Mouse (Mus musculus) c-Kit-positive CD71-positive TER-119-positive erythroid progenitor cells, embryonic 14.5 days (primary cell): ENCODE measurements around the gene Gpx5.
A peak's percentile ranks its signal among the peaks of the same experiment; 100 is the strongest.

Experiments used
- DNase-seq: peaks from one replicate; pipeline ENCODE4 v3.0.0-alpha.2; 2013; ENCODE audit warnings: low spot score

The Gpx5 gene

DNA sequence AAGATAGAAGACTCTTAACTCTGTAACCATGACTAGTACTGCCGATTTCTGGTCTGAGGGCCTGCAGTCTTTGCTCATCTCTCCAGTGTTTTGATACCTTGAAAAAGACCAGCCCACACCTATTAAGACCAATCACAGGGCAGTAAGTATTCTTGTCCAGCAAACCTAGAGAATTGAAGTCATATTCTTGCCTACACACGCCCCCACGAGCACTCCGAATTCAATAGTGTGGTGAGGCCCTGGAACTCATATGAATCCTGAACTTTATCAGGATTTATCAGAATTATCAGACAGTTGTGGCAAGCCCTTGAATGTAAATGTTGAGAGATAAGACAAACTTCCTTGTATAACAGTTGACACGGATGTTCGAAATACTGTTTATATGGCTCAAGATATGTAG lies at the start of gene Gpx5:
Gene Gpx5 (minus strand): TSS at position 101 of the 400 bp plus-strand sequence.
- no peak for DNase-seq

DNA sequence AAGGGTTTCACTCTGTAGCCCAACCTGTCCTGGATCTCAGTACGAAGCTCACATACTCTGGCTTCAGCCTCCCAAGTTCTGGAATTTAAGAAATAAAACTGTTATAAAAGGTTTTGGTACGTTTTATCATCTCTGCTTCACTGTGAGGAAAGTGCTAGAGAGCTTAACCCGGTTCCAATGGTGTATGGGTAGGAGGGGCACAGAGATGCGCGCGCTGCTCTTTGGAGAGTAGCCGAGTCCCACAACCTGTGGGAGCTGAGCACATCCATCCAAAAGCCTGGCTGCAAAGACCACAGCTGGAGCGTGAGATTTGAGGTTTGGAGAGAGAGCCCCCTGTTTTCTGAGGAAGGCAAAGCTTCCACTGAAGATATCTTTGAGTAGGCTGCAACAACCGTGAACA lies 34.9 kb upstream of the Gpx5 start:
- peak; percentile 20 for DNase-seq

DNA sequence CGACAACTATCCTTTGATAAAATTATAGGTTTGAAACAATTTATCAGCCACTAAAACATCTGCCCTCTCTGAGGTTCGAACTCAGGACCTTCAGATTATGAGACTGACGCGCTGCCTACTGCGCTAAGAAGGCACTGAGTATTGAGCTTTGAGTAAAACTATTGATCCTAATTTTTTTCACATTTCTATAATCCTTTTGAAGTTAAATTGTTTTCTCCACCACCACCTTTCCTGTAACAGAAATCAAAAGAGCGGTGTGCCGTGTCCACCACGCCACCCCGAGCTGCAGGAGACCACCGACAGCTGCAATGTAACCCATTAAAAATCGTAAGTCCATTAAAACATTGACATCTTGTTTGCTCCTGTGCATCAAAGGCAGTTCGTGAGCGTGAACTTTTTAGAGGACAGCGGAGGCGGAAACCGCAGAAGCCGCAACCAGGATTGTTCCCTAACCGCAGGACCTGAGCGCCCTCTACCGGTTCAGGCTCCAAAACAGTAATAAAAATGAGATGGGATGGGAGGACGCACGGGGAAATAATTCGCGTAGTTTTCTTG lies 34.2 kb upstream of the Gpx5 start:
- peak; percentile 78 for DNase-seq

DNA sequence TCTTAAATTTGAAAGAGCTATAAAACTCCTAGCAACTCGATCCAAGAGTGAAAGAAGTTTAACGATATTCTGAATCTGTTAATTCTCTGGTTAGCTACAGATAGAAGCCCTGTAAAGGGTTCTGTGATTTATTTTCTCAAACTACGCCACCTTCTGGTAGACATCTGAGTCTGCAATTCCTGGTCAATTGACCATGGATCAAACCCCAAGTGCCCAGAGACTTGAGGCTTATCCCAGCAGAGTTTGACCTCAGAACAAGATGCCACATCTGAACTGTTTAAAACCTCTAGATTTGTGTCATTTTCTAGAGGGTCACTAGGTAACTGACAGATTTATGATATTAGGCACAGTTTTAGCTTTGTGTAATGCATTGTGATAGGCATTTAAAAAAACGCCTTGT lies 33.7 kb upstream of the Gpx5 start:
- DNase-seq = peak; percentile 52

DNA sequence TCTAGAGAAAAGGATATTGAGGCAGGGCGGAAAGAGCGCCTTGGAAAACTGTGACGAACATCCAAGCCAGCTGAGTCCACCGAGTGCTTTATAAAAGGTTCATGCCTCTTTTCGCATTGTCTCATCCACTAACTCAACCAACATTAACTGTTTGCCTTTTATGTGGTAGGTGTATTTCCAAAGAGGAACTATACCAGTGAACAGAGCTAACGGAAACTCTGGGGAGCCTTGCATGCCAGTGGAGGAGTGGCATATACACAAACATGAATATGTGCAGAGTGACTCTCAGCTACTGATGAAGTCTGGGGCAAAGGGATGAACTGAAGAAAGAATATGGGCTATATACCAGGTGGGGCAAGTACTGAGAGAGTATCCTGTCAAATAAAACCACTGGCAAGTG lies 30.9 kb upstream of the Gpx5 start:
- DNase-seq = no peak

DNA sequence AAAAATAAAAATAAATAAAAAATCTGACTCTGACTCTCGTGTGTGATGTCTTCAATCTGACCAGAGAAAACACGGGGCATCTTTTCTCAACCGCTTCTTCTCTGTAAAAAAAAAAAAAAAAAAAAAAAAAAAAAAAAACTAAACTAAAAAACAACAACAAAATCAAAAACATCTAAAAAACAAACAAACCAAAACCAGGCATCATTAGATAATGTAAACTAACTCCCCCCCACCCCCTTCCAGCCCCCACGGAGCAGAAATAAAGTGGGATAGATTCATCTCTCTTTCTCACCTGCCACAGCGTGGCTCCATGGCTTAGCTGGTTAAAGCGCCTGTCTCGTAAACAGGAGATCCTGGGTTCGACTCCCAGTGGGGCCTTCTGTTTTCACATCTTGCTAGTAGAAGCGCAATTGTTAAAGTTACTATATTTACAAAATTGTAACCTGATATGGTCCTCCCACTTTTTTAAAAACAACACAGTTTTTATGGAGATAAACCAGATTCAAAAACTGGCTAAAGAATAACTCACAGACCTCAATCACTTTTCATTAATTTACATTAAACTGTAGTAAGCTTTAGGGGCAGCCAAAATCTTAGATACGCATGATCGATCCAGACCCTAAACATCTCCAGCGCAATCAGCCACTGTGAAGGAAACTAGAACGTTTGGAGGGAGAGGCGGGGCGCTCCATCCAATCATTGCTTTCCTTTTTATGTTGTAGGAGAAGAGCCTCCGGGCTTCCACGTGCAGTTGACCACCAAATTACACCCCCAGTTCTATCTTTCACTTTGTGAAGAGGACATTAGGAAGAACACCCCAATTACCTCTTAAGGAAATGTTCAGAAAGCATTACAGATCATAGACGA lies 30.2 kb upstream of the Gpx5 start:
- peak; percentile 21 for DNase-seq

DNA sequence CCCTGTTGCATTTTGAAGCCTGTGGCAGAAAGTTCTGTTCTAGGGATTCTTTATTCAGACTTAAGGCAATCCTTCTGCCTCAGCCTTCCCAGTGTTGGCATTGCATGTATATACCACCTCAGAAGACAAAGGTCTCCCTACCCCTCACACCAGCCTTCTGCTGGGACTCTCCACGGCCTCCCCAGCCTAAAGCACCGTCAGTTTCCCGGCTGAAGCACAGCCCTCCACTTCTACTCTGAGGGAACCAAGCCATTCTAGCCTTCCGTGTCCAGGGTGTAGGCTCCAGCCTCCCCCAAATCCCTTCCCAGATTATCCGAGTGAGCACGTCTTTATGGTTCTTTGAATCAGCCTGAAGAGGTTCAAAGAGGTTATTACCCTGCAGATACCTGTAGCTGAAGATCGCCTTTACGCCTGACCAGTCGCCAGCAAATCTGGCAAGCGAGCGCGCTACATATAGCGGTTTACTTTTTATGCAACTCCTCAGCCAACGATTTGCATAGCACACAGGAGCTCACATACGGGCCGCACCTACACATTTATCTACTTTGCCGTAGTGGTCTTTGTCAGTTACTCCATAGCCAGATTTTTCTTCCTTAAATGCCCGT lies 29.5 kb upstream of the Gpx5 start:
- DNase-seq = no peak

DNA sequence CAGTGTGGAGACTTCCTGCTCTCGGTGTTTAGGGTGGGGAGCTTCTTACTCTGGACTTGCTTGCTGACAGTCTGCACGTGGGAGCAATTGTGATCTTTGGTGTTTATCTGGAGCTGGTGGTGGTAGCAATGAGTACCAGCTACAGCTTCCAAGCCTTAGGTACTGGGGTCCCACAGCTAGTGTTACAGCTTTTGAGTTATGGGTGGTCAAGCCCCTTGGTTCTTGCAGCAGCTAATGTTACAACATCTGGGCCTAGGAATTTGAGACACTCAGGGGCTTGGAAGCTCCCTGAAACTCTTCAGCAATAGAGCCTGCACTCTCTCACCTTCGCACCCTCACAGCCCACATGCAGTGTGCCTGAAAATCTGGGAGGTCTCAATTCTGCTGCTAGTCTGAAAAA lies 27.7 kb upstream of the Gpx5 start:
- no peak for DNase-seq

DNA sequence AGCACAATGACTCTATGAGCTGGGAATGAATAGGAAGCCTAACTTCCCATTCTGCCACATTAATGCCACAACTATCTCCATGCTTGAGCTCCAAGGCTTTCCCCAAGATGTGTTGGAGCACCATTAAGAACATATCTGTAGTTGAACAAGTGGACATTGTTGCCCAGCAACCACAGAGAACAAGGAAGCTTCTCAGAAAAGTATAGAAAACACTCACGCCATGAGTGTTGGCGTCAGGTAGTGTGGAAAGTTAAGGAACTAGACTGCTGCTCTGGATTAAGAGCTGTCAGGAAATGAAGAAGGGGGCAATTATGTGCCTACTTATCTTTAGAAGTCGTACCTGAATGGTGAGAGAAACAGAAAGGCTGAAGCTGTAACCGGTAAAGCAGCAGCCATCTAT lies 21.4 kb upstream of the Gpx5 start:
- no peak for DNase-seq

DNA sequence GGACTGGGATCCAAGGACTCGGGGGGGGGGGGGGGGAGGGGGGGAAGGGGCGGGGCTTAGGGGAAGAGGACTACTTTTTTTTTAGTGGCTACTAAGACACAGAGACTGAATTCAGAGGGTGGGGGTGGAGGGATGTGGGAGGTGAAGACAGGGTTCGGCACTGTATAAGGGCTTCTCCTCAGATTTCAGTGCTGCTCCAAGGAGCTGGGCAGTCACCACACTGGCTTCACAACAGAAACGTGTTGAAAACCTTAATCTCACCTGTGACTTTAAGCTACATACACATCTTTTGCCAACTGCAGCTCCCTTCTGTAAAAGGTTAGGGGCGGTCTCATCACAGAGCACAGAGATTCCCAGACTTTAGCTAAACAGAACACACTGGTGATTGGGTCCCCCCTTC lies 20.3 kb upstream of the Gpx5 start:
- DNase-seq = no peak

DNA sequence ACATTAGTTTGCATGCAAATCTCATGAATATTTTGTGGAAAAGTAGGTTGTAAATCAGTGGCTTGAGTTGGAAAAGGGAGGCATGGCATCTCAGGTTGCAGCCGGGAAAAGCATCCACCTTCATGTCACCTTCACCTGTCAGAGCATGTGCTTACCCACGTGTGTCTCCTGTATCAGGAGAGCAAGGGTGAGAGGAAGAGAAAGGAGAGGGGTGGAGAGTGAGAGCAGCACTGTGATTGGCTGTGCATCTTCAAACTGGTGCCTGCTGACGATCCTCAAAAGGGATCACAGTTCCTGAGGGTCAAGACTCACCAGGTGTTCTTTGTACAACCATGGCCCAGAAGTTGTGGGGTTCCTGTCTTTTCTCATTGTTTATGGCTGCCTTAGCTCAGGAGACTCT lies 19.4 kb upstream of the Gpx5 start, which contains the start of gene Gpx6:
Gene Gpx6 (plus strand): TSS at position 200 of the 400 bp plus-strand sequence.
- DNase-seq = no peak

DNA sequence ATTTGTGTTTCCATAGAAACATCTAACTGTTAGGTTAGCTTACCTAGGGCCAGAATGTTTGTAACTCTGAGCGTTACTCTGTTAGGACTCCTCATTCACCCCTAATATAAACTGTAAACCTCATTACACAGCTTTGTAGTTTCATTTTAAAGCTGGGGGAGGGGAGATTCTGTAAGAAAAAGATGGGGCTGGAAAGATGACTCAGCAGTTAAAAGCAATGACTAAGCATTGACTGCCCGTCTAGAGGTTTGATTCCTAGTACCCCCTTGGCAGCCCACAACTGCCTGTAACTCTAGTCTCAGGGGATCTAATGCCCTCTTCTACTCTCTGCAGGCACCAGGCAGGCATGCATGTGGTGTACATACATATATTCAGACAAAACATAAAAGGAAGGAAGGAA lies 17.3 kb upstream of the Gpx5 start:
- peak; percentile 11 for DNase-seq

DNA sequence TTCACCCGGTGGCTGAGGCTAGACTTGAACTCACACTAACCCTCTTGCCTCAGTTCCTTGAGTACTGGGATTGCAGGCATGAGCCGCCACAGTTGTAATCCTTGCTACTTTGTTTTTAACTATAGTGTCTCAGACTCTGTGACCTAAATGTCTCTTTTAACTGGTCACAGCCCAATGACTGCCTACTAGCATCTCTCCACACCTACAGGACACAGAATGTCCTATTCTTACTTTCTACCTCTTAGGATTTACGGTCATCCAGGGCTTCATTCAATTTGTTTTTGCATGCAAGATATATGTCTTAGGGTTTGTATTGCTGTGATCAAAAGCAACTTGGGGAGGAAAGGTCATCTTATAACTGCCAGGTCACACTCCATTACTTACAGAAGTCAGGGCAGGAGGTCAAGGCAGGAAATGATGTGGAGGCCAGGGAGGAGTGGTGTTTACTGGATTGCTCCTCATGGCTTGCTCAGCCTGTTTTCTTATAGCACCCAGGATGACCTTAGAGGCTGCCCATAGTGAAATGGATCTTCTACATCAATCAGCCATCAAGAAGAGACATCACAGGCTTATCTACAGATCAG lies 12.0 kb upstream of the Gpx5 start:
- DNase-seq = no peak

DNA sequence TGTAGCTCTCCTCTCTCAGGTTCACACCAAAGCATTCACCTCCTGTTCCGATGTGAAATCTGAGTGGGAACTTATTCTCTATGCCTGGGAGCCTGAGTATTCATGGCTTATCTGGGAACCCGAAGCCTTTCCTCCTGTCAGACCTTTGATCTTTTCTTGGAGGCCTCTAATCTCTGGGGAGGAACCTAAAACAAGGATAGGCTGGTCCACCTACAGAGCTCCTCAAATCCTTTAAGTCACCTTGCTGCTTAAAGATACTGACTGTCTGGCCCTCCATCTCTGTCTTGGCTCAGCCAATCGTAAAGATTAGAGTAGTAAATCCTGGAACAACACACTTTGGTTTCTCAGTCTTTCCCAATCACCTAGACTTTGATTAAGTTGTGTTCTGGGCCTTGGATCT lies 6.0 kb upstream of the Gpx5 start:
- DNase-seq = no peak

DNA sequence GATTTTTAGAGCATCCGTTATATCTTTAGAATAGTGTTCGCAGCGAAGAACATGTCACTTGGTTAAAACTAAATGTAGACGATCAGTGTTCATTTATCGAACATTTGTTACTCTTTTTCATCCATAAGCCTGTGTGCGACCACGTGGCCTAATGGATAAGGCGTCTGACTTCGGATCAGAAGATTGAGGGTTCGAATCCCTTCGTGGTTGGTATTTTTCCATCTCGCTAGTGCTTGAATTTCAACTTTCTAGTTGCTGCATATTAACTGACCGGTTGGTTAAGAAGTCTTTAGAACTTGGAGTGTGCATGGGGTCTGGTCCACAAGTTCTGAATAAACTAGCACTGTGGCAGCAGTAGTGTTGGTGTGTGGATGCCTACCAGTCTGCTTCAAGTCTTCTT lies 13.0 kb downstream of the Gpx5 start:
- peak; percentile 82 for DNase-seq

DNA sequence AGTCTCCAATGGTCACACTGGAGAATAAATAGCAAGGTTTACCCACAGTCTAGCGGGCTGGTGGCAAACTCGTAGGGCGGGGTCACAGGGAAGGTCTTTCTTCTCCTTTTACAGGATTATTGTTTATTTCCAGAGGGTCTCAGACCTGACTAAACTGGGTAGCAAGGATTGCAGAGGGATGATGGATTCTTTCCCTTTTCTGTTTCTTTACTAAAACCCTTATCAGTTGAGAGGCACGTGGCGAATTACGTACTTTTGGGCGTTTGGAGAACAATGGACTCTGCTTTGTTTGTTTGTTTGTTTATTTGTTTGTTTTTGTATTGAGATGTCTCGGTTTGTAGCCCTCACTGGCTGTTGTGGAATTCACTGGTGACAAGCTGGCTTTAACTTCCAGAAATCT lies 13.5 kb downstream of the Gpx5 start:
- DNase-seq = no peak

DNA sequence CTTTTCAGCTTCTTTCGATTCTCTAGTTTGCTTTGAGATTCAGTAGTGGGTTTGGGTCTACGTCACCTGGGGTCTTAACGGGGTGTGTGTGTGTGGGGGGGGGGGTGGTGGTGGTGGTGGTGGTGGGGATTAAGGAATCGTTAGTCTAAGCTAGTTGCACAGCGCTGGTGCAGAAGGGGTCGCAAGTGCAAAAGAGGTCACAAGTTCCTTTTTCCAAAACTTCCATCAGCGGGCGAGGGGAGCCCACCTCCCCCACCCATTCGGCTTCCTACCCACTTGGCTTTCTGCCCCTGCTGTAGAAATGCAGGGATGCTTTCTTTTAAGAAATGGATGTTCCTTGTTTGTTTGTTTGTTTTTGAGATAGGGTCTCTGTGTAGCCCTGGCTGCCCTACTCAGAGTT lies 16.0 kb downstream of the Gpx5 start:
- DNase-seq = no peak

DNA sequence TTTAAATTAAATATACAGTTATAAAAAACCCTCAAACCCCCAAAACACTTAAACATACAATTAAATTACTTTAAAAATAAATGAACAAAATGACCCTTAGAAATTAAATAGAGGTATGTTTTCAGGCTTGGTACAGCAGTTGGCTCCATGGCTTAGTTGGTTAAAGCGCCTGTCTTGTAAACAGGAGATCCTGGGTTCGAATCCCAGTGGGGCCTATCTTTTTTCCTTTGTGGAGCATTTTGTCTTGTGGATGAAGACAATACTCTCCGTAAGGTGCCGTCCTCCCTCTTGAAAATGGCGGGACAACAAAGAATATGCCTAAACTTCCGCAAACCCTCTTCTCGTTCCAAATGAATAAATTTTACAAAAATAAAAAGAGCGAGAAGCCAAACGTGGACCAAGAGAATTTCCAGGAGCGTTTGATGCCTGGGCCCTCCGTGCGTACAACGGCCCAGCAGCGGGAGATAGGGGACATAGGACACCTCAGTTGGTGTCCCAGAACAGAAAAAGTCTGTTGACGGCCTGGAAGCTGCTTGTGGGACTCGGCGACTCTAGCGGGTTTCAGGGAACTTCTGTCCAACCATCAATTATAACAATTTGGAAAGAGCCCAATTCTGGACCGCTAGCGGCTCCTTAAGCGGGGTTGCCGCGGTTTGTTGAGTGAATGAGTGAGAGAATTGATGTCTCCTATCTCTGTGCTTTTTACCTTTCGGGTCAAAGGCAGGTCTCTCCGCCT lies 16.5 kb downstream of the Gpx5 start:
- peak; percentile 87 for DNase-seq

DNA sequence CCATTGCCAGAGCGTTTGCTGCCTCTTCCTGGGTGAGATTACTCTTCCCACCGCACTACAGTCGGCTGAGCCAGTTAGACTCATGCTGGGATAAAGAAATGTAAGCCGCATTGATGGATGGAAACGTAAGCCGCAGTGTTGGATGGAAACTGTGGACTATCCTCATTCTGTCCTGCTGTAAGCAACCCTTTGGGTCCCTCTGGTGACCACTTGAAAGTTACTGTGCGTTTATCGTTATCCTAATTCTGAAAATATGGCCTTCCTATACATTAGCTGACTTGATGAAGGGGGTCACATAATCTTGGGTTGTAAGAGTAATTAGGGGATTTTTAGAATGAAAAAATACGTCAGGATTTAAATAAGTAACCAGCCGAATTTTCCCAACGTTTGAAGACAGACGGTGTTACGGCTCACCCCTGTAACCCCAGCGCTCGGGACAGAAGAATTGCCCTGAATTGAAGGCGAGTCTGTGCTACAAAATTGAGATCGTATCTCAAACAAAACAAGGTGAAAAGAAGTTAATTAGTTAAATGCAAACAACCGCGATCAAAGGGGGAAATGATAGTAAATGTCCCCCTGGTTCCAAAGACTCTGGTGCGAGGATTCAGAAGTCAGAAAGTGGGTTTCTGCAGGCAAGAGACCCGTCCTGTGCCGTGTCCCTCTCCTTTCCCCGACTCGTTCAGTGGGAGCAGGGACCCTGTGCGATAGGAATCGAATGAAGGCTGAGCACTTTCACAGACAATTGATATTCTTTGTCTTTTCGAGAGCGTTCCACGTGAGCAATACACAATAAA lies 17.3 kb downstream of the Gpx5 start:
- no peak for DNase-seq

DNA sequence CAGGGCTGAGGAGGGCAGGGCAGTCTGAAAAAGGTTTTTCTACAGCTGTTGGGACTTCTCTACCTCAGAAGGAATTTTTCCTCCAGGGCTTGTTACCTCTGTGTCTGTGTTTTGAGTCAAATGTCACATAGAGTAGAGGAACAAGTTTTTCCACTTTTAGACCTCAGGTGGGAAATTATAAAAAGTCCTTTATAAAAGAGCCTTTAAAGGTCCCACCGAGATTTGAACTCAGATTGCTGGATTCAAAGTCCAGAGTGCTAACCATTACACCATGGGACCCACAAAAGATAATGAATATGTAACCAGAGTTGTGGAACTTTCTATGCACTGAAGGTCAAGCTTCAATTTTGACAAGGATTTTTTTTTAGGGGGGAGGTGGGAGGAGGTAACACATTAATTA lies 24.3 kb downstream of the Gpx5 start:
- DNase-seq = no peak

DNA sequence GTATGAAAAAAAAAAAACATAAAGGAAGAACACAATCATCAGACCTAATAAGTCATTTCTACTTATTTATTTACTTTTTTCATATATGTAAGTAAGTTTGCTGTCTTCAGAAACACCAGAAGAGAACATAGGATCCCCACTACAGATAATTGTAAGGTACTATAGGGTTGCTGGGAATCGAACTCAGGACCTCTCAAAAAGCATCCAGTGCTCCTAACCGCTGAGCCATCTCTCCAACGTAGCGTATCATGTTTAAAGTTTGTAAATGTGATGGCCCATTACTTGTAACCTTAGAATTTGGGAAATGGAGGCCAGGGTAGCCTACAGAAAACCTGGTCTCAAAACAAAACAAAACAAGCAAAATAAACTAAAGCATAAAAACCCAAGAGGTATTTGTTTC lies 25.0 kb downstream of the Gpx5 start:
- no peak for DNase-seq

DNA sequence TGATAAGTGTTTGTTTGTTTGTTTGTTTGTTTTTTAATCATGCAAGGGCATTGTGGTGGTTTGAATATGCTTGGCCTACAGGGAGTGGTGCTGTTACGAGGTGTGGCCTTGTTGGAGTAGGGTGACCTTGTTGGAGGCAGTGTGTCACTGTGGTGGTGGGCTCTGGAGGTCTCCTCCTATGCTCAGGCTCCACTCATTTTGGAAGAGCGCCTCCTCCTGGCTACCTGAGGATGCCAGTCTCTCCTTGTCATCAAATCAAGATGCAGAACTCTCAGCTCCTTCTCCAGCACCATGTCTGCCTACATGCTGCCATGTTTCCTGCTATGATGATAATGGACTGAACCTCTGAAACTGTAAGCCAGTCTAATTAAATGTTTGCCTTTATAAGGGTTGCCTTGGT lies 26.8 kb downstream of the Gpx5 start:
- no peak for DNase-seq
